Mouse (Mus musculus) stomach, postnatal 0 days (tissue): ENCODE measurements at regions not wholly inside any gene's neighbourhood (a gene's known extent, or its start where the extent isn't known, plus 50 kb on each side); places are given as distances from the start of the nearest gene placed in this dataset.

ENCODE experiments used
- CTCF ChIP-seq: IDR thresholded peaks from 2 replicates; pipeline ENCODE4 v1.5.1; 2016; ENCODE audit warnings: antibody characterized with exemption, low read depth, mild to moderate bottlenecking, moderate library complexity
- EP300 ChIP-seq: optimal IDR thresholded peaks from 2 replicates; pipeline ENCODE3; 2016; ENCODE audit warnings: antibody characterized with exemption

DNA sequence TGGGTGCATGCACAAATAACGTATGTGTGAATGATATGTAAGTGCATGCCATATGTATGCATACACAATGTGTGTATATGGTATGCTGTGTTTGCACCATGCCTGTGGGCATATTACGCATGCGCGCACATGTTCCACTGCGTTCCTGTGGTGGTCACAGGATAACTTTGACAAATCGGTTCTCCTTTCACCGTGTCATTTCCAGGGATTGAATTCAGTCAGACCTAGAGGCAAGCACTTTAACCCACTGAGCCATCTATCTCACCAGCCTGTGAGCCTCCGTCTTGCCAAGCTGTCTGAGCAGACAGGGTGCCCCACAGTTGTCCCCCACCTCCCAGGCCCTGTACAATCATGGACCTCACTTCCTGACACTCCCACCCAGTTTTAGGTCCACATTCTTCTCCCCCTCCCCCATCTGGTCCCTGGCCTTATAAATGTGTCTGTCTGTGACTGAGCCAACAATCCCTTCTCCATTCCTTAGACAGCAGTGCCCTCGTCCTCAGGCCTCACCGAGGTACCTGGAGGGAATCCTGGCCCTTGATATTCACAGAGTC lies 81.8 kb upstream of the Ptpn1 start:
- no peak for TF ChIP-seq CTCF
- no peak for TF ChIP-seq EP300
